Mouse (Mus musculus): ENCODE results near the gene Ripk3.

The Ripk3 gene

DNA sequence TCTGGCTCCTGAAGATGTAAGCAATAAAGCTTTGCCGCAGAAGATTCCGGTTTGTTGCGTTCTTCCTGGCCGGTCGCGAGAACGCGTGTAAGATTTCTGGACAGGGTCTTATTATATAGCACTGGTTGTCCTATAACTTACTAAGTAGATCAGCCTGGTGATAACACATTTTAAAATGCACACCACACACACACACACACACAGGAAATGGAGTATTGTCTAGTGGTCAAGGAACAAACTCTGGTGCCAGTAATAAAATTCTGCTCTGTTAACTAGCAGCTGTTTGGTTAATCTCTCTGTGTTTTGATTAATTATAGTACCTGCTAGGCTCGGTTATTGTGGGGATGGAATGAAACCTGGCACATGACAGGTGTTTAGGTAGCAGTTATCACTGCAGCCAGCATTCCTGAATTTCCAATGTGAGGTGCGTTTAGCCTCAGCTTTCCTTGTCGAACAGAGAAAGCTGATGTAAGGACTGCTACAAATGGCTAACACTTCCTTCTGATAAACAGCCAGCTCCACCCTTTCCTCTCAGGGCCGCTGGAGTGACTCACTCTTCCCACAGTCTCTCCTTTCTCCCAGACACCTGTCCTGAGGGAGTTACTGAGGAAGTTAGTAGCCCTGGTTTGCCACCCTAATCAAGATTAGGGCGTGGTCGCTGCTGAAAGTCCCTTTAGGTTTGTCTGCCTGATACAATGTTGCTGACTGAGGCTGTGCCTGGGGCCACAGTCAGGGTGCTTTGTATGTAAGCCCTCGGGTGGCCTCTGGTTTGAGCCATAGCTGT is 6.9 kb upstream of the Ripk3 start:
- DNase-seq, result peak in 1 of 2 experiments; percentile 1

DNA sequence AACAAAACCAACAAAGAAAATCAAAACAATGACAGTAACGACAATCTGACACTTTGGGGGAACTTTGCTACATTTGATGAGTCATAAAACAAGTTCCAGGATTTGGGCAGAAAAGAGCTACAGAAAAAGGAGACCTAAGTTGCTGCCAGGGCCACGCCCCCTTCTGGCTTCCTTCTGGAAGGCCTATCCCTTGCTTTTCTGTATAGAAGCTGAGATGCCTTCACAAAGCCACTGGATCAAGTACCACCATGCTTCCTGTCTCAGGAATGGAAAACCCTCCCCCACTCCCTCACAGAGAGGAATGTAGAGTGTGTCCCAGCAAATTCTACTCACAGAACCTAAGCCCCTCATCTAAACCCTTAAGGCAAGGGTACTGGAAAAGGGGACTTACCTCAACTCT is 5.3 kb upstream of the Ripk3 start:
- peak in 1 of 2 experiments; percentile 9 for DNase-seq

DNA sequence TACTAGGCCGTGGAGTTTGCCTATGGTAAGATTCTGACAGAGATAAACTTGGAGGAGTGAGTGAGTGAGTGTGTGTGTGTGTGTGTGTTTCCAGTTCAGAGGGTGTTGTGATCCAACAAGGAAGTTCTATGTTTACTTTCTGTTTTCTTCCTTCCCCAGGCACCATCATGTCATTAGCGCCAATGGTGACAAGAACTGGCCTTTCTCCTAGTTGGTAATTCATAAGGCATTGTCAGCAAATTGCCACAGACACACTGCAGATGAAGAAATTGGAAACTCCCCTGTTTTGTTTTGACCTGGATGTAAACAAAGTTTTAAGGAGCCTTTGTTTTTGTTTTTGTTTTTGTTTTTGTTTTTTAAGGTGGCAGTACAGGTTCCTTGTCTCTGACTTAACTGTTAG is 4.8 kb upstream of the Ripk3 start:
- DNase-seq, result peak in 1 of 2 experiments; percentile 0

DNA sequence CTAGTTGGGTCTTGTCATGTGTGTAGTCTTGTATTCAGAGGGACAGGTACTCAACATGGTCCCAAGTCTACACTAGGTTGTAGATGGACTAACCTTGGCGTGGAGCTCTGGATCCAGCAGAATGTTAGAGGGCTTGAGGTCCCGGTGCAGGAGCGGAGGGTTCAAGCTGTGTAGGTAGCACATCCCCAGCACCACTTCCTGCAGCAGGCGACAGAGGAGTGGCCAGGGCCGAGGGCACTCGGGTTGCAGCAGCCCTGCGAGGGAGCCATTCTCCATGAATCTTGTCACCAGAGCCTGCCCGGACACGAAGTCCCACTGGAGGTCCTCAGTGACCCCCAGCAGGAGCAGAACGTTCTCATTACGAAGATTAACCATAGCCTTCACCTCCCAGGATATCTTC is 934 bp downstream of the Ripk3 start:
- peak in 1 of 2 experiments; percentile 25 for DNase-seq

DNA sequence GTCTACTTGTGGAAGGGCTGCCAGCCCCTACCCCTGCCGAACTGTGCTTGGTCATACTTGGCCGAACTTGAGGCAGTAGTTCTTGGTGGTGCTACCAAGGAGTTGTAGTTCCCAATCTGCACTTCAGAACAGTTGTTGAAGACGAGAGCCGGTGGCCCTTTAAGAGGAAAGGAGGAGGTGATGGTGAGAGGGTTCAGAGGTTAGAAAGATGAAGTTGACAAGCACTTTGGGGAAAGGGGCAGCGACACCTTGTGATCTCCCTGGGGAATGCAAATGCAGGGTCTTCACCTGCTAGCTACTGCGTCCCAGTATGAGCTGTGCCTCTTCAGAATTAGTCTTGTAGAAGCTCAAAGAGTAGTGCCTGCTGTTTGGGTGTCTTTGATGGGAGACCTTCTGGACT is 3.5 kb downstream of the Ripk3 start:
- peak; percentile 13 to 33 for DNase-seq

DNA sequence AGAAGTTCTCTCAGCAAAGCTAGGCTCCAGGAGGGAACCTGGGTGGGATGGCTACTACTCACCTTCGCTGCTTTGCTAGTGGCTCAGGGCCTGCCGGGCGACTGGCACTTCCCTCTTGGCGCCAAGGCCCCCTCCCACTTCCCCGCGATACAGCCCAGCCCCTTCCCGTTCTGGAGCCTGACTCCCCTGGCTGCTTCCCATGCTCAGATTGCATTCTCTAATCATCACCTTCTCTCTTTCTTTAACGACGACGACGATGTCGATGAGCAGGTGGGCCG is 4.8 kb downstream of the Ripk3 start, which contains the start of gene Adcy4:
Gene Adcy4 (minus strand): TSS at position 138 of the 278 bp plus-strand sequence.
- DNase-seq, result peak; percentile 37 to 66

DNA sequence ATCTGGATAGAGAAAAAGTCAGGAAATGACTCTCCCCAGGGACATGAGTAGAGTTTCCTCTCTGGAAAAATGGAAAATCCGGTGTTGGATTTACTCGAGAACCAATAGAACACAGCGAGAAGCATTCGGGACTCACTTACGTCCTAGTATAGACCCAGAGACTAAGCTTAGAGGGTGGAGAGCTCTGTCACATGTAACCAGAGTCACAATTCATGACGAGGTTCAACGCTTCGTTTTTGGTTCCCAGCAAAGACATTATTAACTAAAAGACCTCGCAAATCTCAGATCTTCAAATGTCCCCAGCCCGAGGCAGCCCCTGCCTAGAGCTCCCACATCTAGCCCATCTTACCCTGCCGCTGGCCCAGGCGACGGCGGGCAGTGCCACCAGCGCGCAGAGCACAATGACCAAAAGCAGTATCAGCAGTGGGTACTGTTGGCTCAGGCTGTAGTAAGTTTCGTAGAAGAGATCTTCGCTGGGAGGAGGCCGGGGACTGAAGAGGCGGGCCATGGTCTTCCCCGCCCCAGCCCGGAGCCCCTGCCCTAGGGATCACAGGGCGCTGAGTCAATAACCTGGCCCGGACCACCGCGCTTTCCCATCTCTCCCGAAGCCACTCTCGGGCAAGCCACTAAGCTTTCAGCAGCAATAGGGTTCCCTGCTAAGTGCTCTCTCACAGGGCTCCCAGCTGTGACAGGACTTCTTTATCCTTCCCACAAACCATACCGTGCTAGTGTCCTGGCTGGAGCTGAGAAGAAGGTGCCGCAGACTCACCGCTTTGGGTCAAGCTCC is 5.3 kb downstream of the Ripk3 start:
- peak; percentile 36 to 42 for DNase-seq

DNA sequence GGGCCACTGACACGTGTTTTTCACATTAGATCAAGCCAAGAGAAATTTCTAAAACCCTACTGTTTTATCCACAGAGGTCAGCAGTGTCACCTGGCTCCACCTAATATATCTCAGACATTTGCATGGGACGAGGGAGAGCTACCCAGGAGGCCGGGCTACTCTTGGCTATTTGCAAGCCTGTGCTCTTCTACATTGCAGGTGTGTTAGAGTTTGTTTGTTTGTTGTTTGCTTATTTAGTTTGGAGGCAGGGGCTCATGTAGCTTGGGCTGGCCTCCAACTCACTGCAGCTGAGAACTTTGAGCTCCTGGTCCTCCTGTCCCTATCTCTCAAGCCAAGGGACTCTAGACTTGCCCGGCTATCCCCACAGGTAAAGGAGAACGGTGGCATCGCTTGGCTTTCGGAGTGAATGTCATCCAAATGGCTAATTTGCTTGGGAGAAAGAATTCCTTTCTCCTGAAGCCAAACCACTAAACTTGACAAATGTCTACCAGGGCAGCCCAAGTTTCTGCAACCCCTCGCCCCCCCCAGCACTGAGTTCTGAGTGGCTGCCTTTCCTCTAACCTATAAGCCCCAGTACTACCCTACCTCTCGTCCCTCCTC is 6.2 kb downstream of the Ripk3 start:
- DNase-seq, result peak; percentile 9 to 19

DNA sequence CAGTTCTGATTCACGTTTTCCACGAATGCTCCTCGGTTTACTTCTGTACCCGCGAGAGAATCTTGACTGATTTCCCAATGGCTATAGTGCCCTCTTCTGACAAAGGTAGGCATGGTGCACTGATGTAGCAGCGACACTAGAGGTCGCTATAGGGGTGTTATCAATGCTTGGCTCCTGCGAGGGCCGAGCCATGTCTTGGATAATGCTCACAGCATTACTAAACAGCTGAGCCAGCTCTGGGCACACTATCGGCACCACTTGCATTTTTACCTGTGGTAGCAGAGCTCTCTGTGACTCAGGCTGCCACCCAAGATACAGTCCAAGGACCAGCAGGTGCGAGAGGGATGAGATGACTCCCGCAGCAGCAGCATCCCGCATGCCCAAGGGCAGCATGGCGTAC is 7.4 kb downstream of the Ripk3 start:
- peak; percentile 69 to 79 for DNase-seq

DNA sequence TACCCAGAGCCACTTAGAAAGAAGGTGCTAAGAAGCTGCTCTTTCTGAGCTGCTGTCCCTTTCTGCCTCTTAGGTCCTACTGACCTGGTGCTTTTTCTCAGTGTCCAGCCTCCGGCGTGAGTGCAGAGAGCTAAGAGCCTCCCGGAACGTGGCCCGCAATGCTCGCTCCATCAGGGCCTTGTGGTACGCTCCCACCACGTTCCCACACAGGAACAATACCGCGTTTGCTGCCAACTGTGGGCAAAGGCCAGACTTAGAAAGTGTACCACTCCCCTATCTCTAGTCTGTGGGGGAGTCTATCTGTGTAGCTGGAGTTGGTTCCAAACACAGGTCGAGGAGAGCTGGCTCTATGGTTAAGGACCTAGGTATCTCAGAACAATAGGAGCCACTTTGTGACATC is 7.9 kb downstream of the Ripk3 start:
- DNase-seq, result no peak

DNA sequence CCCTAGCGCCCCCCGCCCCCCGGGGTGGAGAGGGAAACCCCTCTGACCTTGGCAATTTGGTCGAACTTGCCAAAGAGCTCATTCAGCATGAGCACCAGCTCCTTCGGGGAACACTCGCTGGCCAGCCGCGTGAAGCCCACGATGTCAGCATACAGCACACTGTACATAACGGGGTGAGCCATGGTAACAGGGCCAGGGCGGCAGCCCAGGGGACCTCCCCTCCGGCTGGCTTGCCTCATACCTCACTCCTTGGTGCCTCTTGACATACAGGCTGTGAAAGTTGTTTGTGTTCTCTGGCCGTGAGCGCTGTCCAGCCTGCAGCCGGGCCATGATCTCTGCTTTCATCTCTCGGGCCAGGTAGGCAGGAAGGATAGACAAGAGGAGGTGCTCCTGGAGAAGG is 9.0 kb downstream of the Ripk3 start:
- DNase-seq, result peak in 1 of 2 experiments; percentile 31

DNA sequence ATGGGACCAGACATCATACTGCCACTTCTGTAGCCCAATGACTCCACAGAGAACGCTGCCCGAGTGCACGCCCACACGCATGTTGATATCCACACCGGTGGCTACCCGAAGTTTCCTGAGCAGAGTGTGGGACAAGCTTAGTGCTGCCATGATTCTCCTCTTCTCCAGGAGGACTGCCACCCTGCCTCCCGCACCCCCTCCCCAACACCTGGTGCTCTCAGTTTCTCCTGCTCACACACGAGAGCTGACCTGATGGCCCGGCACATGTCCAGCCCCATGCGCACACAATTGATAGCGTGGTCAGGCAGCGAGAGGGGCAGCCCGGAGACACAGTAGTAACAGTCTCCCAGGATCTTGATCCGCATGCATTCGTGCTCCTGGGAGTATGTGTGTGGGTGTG is 10.0 kb downstream of the Ripk3 start:
- DNase-seq, result peak in 1 of 2 experiments; percentile 23

DNA sequence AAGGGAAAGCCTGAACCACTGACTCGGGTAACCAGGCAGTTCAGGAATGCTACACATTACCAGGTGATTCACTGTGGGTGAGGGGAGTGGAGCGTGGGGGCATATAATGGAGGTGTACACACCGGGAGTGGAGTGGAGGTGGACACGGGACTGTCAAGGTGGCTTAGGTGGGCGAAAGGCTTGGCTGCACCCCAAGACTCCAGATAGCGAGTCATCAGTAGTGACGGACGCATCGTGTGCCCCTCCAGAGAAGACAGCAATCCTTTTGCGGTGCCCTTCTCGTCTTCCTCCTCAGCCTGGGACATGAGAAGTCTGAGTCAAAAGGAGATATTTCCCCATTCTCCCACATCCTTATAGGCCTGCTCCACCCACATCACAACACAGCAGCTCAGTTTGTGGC is 10.9 kb downstream of the Ripk3 start:
- DNase-seq, result peak in 1 of 2 experiments; percentile 31

DNA sequence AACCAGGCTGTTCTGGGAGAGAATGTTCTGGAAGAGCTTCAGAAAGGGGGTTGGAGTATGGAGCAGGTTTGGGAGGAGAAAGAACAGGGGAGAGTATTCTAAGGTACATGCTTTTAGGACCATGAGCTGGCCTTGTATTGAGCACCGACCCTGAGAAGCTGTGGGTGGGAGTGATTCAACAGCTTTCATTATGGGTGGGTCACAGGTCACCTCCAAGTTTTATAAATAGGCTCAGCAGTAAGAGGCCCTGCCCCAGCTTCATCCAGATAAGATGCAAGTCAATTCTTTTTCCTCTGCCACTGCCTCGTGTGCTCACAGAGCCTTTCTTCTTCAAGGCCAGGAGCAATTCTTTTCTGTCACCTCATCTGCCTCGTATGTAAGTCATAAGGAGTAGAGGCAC is 11.5 kb downstream of the Ripk3 start:
- DNase-seq, result peak in 1 of 2 experiments; percentile 9

DNA sequence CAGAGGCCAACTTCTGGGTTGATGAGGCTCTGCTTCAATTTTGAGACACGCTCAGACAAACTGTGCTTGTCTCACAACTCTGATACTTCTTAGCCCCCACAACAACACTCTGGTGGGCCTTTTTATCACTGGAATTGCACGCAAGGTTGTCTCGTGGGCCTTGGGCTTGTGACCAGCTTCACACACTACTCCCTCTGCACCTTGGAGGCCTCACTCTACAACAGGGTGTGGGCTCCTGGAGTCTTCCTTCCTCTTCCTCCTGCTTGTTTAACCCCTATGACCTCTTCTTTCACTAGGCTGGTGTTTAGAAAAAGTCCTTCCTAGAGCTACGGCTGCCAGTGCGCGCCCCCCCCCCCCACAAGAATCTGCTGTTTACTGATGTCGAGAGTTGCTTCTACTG is 12.0 kb downstream of the Ripk3 start:
- DNase-seq, result peak in 1 of 2 experiments; percentile 29

DNA sequence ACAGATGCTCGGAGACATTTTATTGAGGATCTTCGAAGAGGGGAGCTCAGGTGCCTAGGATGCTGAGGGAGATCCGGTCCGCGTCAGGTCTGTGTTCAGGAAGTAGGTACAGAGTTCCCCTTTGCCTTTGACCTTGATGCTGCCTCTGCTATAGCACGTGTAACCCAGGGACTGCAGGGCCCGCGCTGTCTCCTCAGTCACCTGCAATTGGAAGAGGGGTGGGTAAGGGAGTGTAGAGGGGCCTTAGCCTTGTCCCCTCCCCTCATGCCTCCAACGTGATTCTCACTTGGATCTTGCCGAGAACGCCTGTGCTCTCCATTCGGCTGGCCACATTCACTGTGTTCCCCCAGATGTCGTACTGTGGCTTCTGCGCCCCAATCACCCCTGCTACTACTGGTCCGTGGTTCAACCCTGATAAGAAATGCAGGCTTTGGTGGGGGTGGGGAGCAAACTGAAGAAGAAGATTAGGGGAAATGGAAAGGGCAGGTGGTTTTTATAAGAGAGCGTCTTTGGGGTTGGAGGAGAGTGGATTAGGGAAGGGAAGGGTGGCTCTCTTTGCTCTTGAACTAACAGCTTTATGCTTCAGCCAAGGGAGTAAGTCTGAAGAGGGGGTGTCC is 19.5 kb downstream of the Ripk3 start:
- DNase-seq, result no peak

DNA sequence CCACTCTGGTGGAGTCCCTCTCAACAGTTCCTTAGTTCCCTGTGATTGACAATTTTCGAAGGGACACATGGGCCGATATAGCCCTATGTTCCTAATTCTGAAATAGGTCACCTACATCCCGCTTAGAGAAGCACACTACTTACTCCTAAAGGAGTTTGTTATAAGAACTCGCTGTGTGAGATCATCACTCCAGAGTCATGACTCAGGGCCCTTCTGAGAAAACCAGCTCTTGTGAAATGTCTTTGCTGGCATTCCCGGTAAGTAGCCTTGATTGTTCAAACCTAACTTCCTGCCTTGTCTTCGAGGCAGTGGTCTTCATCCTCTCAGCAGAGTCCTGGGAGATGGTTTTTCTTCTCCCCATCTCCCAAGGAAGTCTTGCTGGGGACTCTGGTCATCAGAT is 20.1 kb downstream of the Ripk3 start:
- no peak for DNase-seq

DNA sequence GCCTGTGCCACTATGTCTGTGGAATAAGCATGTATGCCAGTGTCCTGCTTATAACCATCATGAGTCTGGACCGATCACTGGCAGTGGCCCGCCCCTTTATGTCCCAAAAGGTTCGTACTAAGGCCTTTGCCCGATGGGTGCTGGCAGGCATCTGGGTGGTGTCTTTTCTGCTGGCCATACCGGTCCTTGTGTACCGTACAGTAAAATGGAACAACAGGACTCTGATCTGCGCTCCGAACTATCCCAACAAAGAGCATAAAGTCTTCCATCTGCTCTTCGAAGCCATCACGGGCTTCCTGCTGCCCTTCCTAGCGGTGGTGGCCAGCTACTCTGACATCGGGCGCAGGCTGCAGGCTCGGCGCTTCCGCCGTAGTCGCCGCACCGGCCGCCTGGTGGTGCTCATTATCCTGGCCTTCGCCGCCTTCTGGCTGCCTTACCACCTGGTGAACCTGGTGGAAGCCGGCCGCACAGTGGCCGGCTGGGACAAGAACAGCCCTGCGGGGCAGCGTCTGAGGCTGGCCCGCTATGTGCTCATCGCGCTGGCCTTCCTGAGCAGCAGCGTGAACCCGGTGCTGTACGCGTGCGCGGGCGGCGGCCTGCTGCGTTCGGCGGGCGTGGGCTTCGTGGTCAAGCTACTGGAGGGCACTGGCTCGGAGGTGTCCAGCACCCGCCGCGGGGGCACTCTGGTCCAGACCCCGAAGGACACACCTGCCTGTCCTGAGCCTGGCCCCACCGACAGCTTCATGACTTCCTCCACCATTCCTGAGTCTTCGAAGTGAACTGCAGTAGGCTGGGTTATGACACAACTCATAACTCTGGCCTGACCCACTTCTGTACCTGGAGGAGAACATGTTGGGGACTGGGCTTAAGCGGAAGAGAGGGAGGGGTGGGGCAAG is 20.9 kb downstream of the Ripk3 start:
- DNase-seq, result peak; percentile 76 to 87

DNA sequence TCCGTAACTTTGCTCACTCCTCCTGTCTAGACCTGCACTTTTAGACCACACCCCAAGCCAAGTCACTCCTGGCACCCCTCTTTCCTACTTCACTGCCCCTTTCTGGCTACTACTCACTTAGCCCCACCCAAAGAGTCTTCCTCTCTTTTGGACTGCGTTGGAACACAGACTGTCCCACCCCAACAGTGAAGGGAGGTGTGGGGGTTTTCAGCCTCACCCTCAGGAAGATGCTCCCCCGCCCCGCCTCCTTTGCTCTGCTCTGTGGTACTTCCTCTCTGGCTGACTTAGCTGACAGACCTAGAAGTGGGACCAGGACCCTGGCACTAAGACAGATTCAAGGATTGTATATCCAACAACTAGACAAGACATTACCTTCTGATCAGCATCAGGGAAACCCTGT is 23.0 kb downstream of the Ripk3 start, which contains the start of gene Ltb4r1:
Gene Ltb4r1 (plus strand): TSS at position 267 of the 400 bp plus-strand sequence.
- no peak for DNase-seq

DNA sequence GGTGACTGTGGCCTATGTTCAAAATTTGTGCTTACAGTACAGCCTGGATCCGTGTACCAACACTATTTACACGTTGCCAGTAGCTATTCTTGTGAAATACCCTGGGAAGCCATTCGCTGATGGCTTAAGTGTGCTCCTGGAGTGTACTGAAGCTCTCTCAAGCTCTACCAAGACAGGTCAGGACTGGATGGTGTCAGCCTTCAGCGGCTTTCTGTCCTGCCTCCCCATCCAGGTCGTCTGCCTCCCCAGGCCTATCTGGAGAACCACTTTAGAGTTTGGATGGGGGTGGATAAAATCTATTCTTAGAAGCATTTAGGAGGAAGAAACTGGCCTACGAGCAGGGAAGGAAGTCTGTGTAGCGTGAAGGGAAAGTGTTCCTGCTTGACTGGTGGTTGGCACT is 25.5 kb downstream of the Ripk3 start:
- DNase-seq, result no peak

DNA sequence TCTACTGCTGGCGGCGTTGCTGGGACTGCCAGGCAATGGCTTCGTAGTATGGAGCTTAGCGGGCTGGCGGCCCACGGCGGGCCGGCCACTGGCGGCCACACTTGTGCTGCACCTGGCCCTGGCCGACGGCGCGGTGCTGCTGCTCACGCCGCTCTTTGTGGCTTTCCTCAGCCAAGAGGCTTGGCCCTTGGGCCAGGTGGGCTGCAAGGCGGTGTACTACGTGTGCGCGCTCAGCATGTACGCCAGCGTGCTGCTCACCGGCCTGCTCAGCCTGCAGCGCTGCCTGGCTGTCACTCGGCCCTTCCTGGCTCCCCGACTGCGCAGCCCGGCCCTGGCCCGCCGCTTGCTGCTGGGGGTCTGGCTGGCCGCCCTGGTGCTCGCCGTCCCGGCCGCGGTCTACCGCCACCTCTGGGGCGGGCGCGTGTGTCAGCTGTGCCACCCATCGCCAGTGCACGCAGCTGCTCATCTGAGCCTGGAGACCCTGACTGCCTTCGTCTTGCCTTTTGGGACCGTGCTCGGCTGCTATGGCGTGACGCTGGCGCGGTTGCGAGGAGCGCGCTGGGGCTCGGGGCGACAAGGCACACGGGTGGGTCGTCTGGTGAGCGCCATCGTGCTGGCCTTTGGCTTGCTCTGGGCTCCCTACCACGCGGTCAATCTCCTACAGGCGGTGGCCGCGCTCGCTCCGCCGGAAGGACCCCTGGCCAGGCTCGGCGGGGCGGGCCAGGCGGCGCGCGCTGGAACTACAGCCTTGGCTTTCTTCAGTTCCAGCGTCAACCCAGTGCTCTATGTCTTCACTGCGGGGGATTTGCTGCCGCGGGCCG is 26.5 kb downstream of the Ripk3 start:
- DNase-seq, result peak; percentile 41 to 74
